Mouse (Mus musculus): ENCODE data around the gene Dusp16. TPM values are rescaled to one million over a fixed set of nuclear protein-coding genes. Genes with fewer than 3 reads are reported as not detected.
A peak's percentile ranks its signal among the peaks of the same experiment; 100 is the strongest.

Dusp16 gene
- polyA plus RNA-seq, 1 experiment from 2014 or later, result 3.7 TPM

DNA sequence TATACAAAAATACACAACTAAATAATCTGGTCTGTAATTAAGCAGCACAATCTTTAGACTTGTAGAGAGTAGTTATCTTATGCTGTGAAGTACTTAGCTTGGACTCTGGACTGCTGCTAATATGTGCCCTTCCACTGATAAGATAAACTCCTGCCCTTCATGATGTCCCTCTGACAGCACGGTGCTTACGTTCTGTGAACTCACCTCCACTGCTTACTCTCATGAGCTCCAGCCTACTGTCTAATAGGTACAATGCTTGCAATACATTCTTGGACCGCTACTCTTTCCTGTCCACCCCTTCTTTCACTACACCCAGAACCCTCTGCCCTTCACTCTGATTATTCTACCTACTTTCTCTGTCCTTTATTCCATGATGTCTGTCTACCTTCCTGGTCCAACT lies 61.4 kb downstream of the Dusp16 start:
- no peaks in the 10 kb centered on the region for H3K27me3 ChIP-seq
- H3K4me1 ChIP-seq (replicated peaks), result peaks cover 29% of the 10 kb centered on the region
- DNase-seq, result no peak
- H3K27ac ChIP-seq, result no peak overlapping the region; the same call in 1 of the 2 replicates
- peak overlapping the region; percentile 24 for H3K4me2 ChIP-seq
- H3K9me3 ChIP-seq (replicated peaks), result no peaks in the 10 kb centered on the region
- whole genome bisulfite sequencing (ENCODE audit: insufficient replicate concordance), result 34% methylated on average over 3 of the region's 3 CpGs
- H3K4me3 ChIP-seq (replicated peaks), result no peak overlapping the region
- H3K9ac ChIP-seq, result 0 out of 2 replicates have a peak overlapping the region, but pooled peaks have one; percentile 33
- peaks cover 11% of the 10 kb centered on the region; the same call in 1 of the 2 replicates for H3K36me3 ChIP-seq
- peak; percentile 81 for ATAC-seq (ENCODE audit: low read depth)

DNA sequence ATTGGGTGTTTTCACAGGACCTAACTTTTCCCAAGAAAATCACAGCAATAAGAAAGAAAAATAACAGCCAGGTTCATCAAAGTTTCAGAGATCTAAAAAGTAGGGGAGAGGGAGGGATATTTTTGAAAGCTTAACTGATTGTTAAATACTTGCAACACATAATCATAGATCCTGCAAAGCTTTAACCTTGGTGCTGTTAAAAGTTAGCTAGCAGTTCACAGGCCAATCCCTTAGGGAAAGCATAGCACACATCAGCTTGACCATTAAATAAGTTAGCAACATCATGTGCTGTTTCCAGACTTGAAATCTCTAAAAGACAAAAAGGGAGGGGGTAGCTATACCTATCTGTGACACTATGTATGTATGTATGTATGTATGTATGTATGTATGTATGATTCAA lies 67.0 kb downstream of the Dusp16 start:
- H3K4me3 ChIP-seq (replicated peaks), result no peak overlapping the region
- H3K9me3 ChIP-seq (replicated peaks), result no peaks in the 10 kb centered on the region
- no peak overlapping the region for H3K27ac ChIP-seq
- H3K36me3 ChIP-seq, result peaks cover 18% of the 10 kb centered on the region
- no peak overlapping the region for H3K4me2 ChIP-seq
- no peak for ATAC-seq (ENCODE audit: low read depth)
- DNase-seq, result no peak
- peaks cover 8% of the 10 kb centered on the region for H3K4me1 ChIP-seq (replicated peaks)
- no peaks in the 10 kb centered on the region for H3K27me3 ChIP-seq
- no peak overlapping the region for H3K9ac ChIP-seq

DNA sequence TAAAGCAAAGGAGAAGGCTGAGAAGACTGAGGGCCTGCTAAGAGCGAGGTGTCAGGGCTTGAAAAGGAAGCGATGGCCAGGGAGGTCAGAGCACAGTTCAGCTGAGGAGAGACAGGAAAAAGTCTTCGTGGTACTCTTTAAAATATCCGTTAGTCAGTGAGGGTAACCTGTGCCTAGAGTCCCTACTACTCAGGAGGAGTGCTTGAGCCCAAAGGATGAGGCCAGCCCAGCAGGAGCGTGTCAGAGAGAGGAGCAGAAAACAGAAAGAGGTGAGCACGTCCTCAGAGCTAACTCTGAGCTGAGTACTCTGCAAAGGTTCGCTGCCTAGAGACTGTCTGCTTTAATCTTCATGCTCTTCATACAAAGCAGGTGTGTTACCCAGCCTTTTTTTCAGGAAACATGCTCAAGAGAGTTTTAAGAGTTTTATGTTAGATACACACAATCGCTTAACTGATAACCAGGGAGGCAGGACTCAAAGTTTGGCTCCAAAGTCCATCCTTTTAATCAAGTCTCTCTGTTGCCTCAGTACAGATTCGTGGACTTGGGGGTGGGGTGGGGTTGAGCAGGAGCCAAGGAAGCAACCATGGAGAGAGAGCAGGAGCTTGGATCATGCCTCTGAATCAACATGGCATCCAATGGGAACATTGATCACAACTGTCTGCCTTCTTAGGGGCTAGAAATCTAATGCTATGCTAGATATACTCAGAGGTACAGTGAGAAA lies 68.4 kb downstream of the Dusp16 start:
- Histone ChIP-seq H3K4me1 (replicated peaks) (peaks cover 8% of the 10 kb centered on the region), H3K27ac (peak overlapping the region; percentile 50), H3K9ac (no peak overlapping the region), H3K4me2 (no peak overlapping the region), H3K4me3 (replicated peaks) (no peak overlapping the region), H3K36me3 (peaks cover 27% of the 10 kb centered on the region), H3K27me3 (no peaks in the 10 kb centered on the region), H3K9me3 (replicated peaks) (no peaks in the 10 kb centered on the region)
- ATAC-seq (ENCODE audit: low read depth) (peak; percentile 30; the same call in 1 of the 2 replicates), DNase-seq (no peak)
- WGBS (ENCODE audit: insufficient replicate concordance), result 70% methylated on average over 9 of the region's 9 CpGs

DNA sequence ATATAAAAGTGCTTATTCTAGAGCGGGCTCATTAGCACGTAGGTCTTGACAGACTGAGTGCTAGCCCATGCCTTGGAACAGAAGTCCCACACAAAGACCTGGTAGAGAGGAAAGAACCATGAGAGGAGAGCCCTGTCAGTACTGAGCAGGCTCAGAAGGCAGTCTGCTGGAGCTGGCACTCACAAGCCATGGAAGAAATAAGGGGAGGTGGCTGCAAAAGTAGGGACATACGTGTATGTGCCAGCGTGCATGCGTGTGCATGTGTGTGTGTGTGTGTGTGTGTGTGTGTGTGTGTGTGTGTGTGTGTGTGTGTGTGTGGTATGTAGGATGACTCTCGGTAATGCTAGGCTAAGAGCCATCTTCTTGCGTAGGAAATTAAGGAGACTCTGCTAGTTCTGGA lies 69.1 kb downstream of the Dusp16 start:
- H3K36me3 ChIP-seq, result peaks cover 29% of the 10 kb centered on the region

DNA sequence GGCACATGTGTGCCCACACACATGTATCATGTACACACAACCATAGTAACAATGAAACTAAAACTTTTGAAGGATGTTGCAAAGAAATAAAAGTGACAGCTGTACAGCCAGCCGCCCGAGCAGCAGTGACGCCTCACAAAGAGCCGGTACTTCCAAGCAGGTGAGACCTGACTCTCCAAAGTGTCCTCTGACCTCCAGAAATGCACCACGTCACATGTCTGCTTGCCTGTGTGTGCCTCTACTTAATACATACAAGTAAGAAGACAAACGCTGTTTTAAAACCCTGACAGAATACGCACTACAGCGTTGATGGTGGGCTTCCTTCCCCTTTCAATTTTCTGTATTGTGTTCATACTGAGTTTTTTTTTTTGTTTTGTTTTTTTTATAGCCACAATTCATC lies 69.5 kb downstream of the Dusp16 start:
- Histone ChIP-seq H3K36me3 (peaks cover 30% of the 10 kb centered on the region), H3K9ac (no peak overlapping the region), H3K4me2 (no peak overlapping the region), H3K27me3 (no peaks in the 10 kb centered on the region), H3K4me3 (replicated peaks) (no peak overlapping the region), H3K4me1 (replicated peaks) (peaks cover 15% of the 10 kb centered on the region), H3K9me3 (replicated peaks) (no peaks in the 10 kb centered on the region), H3K27ac (no peak overlapping the region)
- 85% methylated on average over 8 of the region's 8 CpGs for WGBS (ENCODE audit: insufficient replicate concordance)
- DNase-seq (no peak), ATAC-seq (ENCODE audit: low read depth) (no peak)

More for the DNA sequence above, 69.1 kb downstream of the Dusp16 start:
- Histone ChIP-seq H3K27ac (no peak overlapping the region), H3K4me1 (replicated peaks) (peaks cover 15% of the 10 kb centered on the region), H3K27me3 (no peaks in the 10 kb centered on the region), H3K4me3 (replicated peaks) (no peak overlapping the region), H3K4me2 (no peak overlapping the region), H3K9me3 (replicated peaks) (no peaks in the 10 kb centered on the region), H3K9ac (no peak overlapping the region)
- DNase-seq (no peak), ATAC-seq (ENCODE audit: low read depth) (no peak)
- WGBS (ENCODE audit: insufficient replicate concordance), result 82% methylated on average over 7 of the region's 7 CpGs

DNA sequence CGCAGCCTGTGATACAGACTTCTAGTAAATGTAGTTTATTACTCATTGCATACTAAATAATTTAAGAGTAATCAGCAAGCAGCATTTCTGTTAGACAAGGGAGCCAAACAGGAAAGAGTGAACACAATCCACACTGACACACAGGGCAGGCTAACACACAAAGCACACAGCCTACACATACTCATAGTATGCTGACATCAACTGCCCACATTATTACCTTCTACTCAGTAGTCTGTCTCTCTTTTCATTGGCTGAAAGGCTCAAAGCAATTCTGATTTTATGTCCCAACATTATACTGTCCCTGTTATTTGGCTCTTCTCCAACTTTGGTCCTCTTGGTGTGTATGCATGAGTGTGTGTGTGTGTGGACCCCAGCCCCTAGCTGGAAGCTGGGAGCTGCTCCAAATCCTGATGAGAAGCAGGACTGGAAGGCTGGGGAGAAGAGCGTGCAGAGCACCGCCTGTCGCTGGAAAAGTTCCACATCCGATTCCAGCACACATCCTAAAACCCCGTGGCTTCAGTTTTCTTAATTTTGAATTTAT lies 70.6 kb downstream of the Dusp16 start:
- Histone ChIP-seq H3K4me3 (replicated peaks) (no peak overlapping the region), H3K4me2 (no peak overlapping the region), H3K9ac (no peak overlapping the region), H3K9me3 (replicated peaks) (no peaks in the 10 kb centered on the region), H3K27ac (no peak overlapping the region), H3K4me1 (replicated peaks) (peaks cover 21% of the 10 kb centered on the region), H3K36me3 (peaks cover 40% of the 10 kb centered on the region), H3K27me3 (no peaks in the 10 kb centered on the region)
- WGBS (ENCODE audit: insufficient replicate concordance), result 85% methylated on average over 6 of the region's 6 CpGs
- ATAC-seq (ENCODE audit: low read depth) (no peak), DNase-seq (no peak)

DNA sequence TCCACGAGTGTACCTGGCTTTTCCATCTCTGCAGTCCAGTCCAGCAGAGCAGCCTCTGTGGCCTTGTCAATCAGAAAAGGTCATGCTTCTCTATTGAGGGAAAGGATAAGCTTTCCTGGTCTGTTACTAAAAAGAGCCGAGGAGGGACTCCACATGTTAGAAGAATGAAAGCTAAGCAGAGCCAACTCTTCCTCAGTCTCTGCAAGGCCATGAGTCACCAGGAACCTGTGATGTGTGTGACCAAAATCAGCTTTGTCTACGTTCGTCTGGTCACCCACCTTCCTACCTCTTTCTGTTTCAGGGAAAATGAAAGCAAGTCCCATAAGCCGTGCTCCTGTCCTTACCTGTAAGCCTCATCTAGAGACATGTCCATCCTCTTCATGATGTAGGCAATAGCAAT lies 72.3 kb downstream of the Dusp16 start:
- Histone ChIP-seq H3K4me3 (replicated peaks) (no peak overlapping the region), H3K36me3 (peaks cover 41% of the 10 kb centered on the region), H3K27me3 (no peaks in the 10 kb centered on the region), H3K4me1 (replicated peaks) (peaks cover 34% of the 10 kb centered on the region), H3K9me3 (replicated peaks) (no peaks in the 10 kb centered on the region), H3K4me2 (no peak overlapping the region), H3K27ac (no peak overlapping the region), H3K9ac (no peak overlapping the region)
- DNase-seq (no peak), ATAC-seq (ENCODE audit: low read depth) (no peak)
- 75% methylated on average over 5 of the region's 5 CpGs for WGBS (ENCODE audit: insufficient replicate concordance)

DNA sequence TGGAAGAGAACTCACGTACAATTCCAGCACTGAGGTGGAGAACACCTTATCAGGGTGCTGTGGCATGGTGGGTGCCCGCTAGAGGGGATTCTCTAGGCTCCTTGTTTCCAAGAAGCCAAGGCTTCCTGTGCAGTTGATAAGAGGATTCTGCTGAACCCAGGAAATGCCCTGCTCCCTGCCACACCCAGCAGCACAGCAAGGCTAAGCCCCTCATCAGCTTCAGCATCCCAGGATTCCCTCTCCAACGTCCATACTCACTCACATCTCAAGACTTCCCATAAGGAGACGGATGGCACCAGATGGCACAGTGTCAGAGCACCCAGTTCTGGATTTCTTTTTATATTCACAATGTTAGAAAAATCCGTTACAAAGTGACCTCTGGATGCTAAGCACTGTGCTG lies 73.3 kb downstream of the Dusp16 start:
- Histone ChIP-seq H3K4me2 (no peak overlapping the region), H3K9me3 (replicated peaks) (no peaks in the 10 kb centered on the region), H3K36me3 (peaks cover 39% of the 10 kb centered on the region), H3K27ac (no peak overlapping the region), H3K4me3 (replicated peaks) (no peak overlapping the region), H3K9ac (no peak overlapping the region; the same call in 1 of the 2 replicates), H3K27me3 (no peaks in the 10 kb centered on the region), H3K4me1 (replicated peaks) (peaks cover 29% of the 10 kb centered on the region)
- 52% methylated on average over 5 of the region's 5 CpGs for WGBS (ENCODE audit: insufficient replicate concordance)
- ATAC-seq (ENCODE audit: low read depth) (no peak), DNase-seq (no peak)

DNA sequence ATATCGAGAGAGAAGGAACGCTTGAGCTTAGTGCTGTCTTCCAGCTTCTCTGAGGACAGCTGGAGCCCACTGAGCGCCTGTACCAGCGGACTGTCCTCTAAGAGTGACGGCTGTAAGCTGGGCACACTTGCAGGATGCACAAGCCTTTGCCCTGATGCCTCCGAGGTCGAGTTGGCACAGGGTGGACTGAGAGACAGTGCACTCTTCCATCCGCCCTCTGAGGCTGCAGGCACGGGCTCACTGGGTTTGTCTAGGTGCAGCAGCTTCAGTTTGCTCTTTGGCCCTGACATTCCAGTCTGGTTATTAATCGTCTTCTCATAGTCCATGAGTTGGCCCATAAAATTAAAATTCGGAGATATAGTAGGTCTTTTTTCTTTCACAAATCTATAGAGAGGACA lies 73.8 kb downstream of the Dusp16 start:
- H3K4me2 ChIP-seq, result no peak overlapping the region
- H3K36me3 ChIP-seq, result peaks cover 39% of the 10 kb centered on the region
- H3K9me3 ChIP-seq (replicated peaks), result no peaks in the 10 kb centered on the region
- DNase-seq, result no peak
- H3K4me3 ChIP-seq (replicated peaks), result no peak overlapping the region
- 81% methylated on average over 11 of the region's 11 CpGs for WGBS (ENCODE audit: insufficient replicate concordance)
- no peak overlapping the region; the same call in 1 of the 2 replicates for H3K9ac ChIP-seq
- no peak for ATAC-seq (ENCODE audit: low read depth)
- no peak overlapping the region for H3K27ac ChIP-seq
- peaks cover 29% of the 10 kb centered on the region for H3K4me1 ChIP-seq (replicated peaks)
- no peaks in the 10 kb centered on the region for H3K27me3 ChIP-seq

DNA sequence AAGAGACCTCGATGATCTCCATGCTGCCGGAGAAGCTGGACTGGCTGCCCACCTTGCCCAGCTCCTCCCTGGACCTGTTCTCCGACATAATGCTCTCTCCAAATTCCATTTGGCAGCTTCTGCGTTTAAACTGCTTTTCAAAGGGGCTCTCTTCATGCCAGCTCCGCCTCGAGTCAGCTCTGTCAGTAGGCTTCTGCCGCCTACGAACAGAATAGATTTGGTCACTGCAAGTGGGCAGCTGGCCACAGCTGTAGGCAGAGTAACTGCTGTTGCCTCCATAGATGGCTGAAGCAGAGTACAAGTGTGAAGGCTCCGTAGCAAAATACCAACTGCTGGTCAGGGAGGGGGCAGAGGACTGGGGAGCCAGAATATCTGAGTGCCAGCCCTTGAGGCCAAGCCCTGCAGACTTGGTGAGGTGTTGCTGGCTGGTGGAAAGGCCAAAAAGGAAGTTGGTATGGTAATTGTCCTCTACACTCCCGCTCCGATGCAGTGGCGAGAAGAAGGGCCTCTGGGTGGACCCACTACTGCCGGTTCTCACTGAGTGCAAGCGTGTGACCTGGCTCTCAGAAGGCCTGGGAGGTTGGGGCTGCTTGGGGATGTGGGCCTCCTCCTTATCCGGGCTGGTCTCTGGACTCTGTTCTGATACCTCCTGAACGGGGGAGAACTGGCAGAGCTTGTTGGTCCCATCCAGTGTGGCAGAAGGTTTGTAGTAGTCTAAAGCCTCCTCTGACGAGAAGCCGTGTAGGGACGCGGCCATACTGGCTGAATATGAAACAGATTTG lies 74.3 kb downstream of the Dusp16 start:
- 87% methylated on average over 20 of the region's 20 CpGs for WGBS (ENCODE audit: insufficient replicate concordance)
- DNase-seq, result no peak
- Histone ChIP-seq H3K4me2 (no peak overlapping the region), H3K4me3 (replicated peaks) (no peak overlapping the region), H3K27me3 (no peaks in the 10 kb centered on the region), H3K9me3 (replicated peaks) (no peaks in the 10 kb centered on the region), H3K36me3 (peaks cover 39% of the 10 kb centered on the region), H3K27ac (no peak overlapping the region), H3K4me1 (replicated peaks) (peaks cover 35% of the 10 kb centered on the region), H3K9ac (no peak overlapping the region)
- no peak for ATAC-seq (ENCODE audit: low read depth)

DNA sequence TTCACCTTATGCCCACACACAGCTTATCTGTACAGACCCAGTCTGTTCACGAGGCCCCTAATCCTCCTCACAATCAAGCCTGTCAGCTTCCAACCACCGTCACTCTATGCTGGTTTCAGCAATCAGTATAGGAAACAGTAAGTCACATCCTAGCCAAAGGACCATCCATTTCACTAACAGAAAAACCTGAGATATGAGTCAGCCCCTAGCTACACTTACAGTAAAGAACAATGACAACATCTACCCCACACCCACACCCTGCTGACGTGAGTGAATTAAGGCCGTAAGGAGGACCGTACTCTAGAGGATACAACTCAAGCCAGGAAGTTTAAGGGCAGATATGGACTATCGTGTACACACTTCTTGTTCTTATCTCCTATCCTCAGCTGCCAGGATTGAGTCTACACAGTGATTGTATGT lies 76.2 kb downstream of the Dusp16 start:
- DNase-seq (peak; percentile 11), ATAC-seq (ENCODE audit: low read depth) (peak; percentile 72)
- H3K27ac ChIP-seq, result no peak overlapping the region
- H3K4me2 ChIP-seq, result no peak overlapping the region
- H3K9ac ChIP-seq, result no peak overlapping the region
- 13% methylated on average over 6 of the region's 6 CpGs for WGBS (ENCODE audit: insufficient replicate concordance)
- peaks cover 36% of the 10 kb centered on the region for H3K36me3 ChIP-seq
- no peak overlapping the region for H3K4me3 ChIP-seq (replicated peaks)
- no peaks in the 10 kb centered on the region for H3K9me3 ChIP-seq (replicated peaks)
- no peaks in the 10 kb centered on the region for H3K27me3 ChIP-seq
- H3K4me1 ChIP-seq (replicated peaks), result peaks cover 39% of the 10 kb centered on the region
